Mouse (Mus musculus) olfactory bulb, adult 2 months (tissue): ENCODE results near the gene Gm49325.

Experiments
- CTCF ChIP-seq: fragments of 200-500 bp; IDR thresholded peaks from 2 replicates; pipeline ENCODE4 v1.5.1; 2012; ENCODE audit warnings: low read depth, mild to moderate bottlenecking, low read length, moderate library complexity; ENCODE audit not compliant: insufficient read depth
- POLR2A ChIP-seq: fragments of 200-500 bp; IDR thresholded peaks from 2 replicates; pipeline ENCODE4 v1.6.1; 2012; ENCODE audit warnings: mild to moderate bottlenecking, low read depth, low read length, moderate library complexity; ENCODE audit not compliant: insufficient read depth

GRCm38 (mm10) chr10:77561508-77561907, 44.5 kb upstream of the Gm49325 start:
- no peak for TF ChIP-seq POLR2A
- no peak for TF ChIP-seq CTCF
